Mouse (Mus musculus): ENCODE results near the gene Gng7.
"Not testable (repeated sequence)": the region's sequence is repeated elsewhere in the genome, so short reads cannot be mapped to it uniquely, and the experiment has no call there.

The Gng7 gene

DNA sequence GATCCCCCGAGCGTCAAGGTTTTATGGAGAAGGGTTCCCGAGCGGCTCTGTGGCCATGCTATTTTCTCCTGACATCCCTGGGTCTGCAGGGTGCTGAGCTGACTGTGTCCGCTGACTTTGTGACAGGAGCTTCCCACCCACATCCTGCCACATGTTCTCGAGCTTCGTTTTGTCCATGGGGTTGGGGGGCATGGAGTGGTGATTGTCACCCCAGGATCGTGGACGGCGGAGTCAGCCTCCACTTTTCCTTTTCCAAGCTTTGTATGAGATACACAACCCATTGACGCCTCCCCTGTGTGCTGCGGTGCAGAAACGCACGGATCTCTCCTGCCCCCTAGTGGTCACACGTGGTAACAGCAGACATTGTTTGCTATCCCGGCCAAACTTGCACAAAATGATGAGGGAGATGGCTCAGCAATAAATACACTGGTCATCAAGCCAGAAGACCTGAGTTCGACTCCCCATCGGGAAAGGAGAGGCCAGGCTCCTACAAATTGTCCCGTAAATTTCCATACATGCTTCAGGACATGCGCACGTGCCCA, 19.6 kb downstream of the Gng7 start:
- peak; percentile 48 to 77 for DNase-seq (ENCODE audit: low spot score in 2 of 2)

DNA sequence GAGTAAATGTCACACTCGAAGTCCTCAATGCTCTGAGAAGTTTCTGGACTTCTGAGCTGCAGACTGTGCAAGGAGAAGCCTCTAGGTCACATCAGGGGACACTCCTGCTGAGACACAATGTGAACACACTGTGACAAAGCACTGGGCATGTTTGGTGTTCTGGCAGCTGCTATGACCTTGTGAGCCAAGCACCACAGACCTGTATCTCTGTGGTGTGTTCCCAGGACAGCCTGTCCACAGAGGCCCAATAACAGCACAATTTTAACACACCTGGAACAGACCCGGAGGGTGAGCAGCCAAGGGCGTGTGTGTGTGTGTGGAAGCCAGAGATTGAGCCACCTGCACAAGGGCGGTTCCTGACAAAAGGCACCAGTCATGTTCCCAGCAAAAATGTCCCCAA, 20.1 kb downstream of the Gng7 start:
- no peak for DNase-seq (ENCODE audit: low spot score in 2 of 2)

DNA sequence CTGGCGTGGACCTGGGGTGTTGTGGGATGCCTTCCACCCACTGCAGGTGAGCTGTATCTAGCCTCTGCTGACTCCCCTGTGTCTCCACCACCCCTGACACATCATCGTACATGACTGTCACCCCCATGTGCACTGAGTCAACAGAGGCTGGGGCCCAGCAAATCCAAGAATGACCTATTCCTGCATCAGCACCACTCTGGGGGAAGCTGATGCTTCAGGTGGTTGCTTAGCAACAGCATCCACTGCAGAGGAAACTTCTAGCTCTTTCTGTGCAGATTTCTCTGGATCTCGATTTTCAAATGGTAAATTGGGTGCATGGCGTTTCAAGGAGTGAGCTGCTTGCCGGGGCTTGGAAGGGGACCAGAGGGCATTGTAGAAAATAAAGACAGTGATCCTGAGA, 21.5 kb downstream of the Gng7 start:
- DNase-seq (ENCODE audit: low spot score in 2 of 2), result no peak

DNA sequence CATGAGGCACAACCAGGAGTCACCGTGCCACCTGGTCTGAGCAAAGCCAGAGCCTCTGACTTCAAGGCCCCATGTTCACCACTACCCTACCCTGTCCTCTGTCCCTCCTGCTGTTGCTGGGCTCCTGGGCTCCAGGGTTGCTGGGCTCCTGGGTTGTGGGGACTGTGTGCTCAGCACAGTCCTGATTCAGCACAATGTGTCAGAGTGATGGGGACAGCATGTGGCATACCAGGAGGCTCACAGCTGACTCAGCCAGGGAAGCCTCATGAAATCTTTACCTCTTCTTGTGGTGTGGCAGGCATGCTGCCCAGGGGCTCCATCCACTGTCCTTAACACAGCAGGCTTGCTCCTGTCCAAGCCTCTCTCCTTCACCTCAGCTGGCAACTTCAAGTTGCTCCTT, 22.8 kb downstream of the Gng7 start:
- DNase-seq (ENCODE audit: low spot score in 2 of 2), result no peak

DNA sequence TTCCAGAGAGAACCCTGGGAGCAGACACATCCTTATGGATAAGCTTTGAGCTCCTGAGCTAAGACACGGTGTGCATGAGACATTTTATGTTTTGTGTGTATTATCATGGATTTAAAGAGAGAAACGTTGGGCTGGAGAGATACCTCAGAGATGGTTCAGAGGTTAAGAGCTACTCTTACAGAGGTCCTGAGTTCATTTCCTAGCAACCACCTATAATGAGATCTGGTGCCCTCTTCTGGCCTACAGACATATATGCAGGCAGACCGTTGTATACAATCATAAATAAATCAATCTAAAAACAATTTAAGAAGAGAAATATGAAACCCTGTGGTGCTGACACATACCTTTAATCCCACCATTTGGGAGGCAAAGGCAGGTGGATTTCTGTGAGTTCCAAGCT, 23.7 kb downstream of the Gng7 start:
- DNase-seq (ENCODE audit: low spot score in 2 of 2), result peak in 1 of 2 experiments; percentile 46

DNA sequence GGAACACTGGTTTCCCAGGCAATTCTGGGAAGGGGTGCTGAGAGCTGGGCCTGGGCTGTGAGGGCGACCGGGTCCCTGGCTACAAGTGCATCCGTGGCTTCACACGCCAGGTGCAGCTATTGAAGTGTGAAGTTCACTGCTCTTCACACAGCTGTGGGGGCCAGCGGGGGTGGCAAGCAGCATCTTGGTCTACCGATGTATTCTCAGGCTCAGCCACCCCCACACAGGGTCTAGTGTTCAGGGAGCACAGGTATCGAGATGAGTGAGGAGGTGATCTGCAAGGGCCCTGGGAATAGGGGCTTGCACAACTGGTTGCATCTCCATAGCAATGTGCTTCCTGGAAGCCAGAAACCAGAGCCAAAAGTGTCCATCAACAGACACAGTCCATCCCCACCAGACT, 24.3 kb downstream of the Gng7 start:
- DNase-seq (ENCODE audit: low spot score in 2 of 2), result peak; percentile 54

DNA sequence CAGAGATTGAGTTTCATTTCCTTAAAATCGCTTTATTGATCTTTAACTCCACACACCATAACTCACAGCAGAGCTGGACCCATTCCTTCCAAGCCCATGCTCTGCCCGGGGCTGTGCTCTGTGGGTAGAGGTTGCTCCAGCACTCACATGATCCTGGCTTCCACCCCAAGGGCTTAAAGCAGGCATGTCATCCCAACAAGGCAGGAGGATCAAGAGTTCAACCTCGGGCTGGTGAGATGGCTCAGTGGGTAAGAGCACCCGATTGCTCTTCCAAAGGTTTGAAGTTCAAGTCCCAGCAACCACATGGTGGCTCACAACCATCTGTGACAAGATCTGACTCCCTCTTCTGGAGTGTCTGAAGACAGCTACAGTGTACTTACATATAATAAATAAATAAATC, 24.9 kb downstream of the Gng7 start:
- not testable (repeated sequence) for DNase-seq (ENCODE audit: low spot score in 2 of 2)

DNA sequence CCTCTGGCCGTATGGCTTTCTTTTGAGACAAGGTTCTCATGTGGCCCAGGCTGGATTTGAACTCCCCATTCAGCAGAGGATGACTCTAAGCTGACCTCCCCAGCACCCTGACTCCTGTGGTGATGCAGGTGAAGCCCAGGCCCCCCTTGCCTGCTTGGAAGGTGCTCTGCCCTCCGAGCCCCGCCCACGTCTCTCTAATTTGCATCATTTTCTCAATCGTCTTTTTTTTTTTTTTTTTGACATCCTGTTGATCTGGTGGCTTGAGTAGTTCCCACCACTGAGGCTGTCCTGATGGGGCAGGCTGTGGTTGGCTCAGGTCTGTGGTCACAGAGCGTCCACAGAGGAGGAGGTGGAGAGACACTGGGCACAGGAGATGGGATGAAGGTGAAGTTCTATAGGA, 25.3 kb downstream of the Gng7 start:
- no peak for DNase-seq (ENCODE audit: low spot score in 2 of 2)

DNA sequence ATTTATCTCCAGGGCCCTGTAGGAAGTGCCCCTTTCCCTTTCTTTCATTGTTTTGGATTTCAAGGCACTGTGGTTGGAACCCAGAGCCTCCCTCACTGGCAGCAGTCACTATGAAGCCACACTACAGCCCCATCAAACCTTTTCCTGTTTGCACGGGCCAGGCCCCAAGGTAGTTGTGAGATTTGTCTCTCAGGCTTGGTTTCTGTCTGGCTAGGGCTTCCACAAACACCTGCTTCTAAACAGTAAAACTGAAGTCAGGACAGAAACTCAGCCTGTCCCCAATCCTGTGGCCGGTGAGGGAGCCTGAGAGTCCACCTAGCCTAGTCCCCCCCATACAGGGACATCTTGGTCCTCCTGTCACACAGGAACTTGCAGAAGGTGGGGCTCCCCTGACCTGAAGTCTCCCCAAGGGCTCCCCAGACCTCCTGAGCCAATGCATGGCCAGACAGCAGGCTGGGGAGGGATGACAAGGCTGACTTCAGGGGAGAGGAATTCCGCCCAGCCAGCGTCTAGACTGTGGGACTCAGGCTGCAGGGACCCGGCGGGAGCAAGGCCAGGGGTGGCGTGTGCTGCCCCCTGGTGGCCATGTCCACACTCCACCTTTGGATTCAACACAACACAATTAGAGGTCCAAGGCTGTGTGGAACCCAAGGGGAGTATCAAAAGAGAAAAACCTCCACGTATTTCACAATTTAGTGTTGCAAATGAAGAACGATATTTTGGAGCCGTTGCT, 26.9 kb downstream of the Gng7 start:
- peak; percentile 41 to 80 for DNase-seq (ENCODE audit: low spot score in 2 of 2)

DNA sequence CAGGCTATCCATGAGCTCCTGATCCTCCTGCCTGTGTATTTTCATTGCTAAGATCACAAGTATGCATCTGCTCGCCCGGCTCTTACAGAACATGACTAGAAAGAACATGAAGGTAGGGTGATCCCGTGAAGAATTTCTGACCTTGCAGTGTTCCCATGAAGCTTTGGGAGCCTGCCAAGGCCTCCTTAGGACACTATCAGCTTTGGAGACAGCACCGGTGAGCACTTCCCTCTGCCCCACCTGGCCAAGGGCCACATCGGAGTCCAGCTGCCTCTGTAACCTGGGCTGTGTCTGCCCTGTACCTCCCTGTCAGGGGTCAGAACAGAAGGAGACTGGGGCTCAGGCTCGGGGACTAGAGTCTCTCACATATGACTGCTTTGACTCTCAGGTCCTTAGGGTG, 28.0 kb downstream of the Gng7 start:
- DNase-seq (ENCODE audit: low spot score in 2 of 2), result no peak

DNA sequence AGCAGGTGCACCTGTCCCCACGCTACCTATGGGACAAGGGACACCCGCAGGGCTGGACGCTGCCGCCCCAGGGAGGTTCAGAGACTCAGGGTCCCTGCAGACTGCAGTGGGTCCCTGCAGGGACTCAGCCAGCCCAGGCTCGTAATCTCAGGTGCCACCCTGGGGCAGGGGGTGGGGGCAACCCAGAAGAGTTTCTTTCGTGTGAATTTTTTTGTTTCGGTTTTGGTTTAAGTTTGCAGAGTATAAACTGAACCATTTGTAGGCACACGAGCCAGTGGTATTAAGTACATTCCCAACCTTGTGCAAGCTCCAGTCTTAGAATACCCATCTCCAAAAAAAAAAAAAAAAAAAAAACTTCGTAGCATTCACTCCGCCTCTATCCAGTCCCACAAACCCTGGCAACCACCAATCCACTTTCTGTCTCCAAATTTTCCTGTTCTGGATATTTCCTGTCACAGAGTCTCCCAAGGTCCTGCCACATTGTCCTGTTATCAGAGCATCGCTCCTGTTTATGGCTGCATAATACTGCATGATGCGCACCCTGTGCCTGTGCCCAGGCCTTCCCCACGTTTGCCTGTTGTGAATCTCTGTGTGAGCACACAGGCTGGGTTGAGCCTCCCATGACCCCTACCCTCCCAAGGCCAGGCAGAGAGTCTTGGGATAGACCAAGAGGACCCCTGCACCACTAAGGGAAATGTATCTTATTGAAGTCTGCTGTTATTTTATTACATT, 28.6 kb downstream of the Gng7 start:
- no peak for DNase-seq (ENCODE audit: low spot score in 2 of 2)

DNA sequence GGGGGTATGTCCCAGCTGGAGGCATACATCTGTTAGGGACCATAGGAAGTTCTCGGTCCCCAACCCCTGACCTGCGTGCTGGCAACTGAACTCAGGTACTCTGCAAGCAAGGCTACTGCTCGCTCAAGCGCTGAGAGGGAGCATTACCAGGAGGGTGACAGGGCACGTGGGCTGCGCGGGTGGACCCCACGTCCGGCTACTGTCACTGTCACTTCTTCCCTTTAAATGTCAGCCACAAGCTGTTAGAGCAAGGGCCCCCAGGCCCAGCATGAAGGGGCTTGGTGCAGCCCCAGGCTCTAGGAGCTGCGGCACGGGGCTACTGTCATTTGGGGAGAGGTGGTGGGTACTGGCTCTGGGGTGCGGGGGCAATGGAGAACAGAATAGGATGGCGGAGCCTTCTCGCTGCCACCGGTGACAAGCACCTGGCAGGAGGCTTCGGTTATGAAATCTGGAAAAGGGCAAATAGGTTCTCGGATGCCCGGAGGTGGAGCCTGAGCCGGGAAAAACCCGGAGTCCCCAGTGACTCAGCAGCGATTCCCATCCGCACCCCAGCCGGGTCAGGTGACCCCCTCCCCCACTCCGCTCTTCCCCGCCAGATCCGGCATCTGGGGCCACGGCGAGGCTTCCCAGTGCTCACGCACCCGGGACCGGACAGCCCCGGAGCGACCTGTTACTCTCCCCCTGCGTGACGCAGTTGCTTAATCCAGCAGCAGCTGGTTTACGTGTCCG, 29.3 kb downstream of the Gng7 start:
- DNase-seq (ENCODE audit: low spot score in 2 of 2), result peak in 1 of 2 experiments; percentile 44

DNA sequence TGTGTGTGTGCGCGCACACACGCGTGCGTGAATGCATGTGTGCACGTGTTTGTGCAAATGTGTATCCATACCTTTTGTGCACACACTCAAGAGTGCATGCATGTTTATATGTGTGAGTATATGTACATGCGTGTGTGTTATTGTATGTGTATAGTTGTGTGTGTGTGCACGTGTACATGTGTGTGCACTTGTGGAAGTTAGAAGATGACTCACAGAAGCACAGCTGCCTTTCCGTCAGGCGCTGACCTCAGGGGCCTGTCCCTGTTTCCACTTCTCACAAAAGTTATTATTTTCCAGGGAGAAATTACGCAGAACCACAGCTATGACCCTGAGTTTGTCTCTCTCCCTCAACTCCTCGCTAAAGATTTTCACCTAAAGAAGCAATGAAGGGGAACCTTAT, 30.5 kb downstream of the Gng7 start:
- DNase-seq (ENCODE audit: low spot score in 2 of 2), result no peak

DNA sequence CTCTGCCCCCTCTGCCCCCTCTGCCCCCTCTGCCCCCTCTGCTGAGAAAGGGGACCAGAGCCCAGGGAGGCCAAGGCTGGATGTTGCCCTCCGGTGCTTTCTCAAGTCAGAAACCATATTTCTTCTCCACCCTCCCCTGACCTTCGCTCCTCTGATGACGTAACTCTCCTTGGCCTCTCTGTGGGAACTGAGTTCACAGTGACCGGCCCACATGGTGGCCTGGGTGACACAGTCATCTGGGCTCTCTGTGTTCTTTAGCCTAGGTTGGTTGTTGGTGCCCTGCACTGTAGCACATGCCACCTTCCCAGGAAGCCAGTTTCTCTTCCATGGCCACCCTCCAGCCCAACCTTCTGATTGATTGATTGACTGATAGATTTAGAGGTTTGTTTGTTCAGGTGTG, 32.4 kb downstream of the Gng7 start:
- DNase-seq (ENCODE audit: low spot score in 2 of 2), result no peak

DNA sequence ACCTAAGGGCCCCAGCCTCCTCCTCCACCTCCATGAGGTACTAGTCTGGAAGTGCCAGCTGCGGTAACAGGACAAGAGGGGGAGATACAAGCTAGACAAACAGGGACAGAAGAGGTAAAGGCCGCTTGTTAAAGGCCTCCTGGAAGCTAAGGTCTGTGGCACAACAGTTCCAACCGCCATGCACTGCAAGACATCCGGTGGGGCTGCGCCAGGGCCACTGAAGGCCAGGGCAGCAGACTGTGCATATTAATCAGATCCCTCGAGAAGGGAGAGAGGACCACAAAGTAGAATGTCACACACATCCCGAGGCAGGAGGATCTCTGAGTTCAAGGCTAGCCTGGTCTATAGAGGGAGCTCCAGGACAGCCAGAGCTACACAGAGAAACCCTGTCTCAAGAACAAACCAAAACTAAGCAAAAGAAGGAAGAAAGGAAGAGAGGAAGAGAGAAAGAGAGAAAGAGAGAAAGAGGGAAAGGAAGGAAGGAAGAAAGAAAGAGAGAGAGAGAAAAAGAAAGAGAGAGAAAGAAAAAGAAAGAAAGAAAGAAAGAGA, 33.1 kb downstream of the Gng7 start:
- DNase-seq (ENCODE audit: low spot score in 2 of 2), result no peak

DNA sequence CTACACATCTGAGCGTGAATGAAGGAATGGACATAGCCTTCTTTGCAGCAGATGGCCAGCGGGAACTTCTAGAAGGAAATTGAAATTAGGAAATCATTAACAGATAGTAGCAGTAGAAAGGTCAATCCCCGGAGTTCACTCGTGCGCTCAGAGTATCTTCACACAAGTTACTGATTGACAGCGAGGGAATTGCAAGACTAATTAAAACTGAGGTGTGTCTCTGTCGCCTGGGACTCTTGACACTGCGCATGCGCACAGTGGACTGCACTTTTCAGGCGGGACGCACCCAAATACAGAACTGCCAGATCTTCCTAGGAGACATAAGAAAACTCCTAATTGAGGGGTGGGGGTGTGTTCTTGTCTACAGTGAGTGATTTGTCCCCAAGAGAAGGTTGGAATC, 39.3 kb downstream of the Gng7 start:
- no peak for DNase-seq (ENCODE audit: low spot score in 2 of 2)

DNA sequence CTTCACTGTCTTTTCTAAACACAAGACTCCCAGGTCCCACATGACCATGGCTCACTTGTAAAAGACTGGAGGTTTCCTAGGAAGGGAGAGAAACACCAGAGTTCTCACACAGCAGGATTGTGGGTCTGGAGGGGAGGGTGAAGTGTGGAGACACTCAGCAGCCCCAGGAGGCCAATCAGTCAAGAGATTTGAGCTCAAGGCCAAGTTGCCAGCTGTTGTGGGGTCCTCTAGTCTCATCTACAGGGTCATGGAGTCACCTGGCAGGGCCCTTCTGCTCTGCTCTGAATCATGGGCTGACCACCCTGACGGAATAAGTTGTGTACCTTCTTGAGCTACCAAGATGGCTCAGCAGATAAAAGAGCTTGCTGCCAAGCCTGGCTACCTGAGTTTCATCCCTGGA, 41.0 kb downstream of the Gng7 start:
- DNase-seq (ENCODE audit: low spot score in 2 of 2), result no peak

DNA sequence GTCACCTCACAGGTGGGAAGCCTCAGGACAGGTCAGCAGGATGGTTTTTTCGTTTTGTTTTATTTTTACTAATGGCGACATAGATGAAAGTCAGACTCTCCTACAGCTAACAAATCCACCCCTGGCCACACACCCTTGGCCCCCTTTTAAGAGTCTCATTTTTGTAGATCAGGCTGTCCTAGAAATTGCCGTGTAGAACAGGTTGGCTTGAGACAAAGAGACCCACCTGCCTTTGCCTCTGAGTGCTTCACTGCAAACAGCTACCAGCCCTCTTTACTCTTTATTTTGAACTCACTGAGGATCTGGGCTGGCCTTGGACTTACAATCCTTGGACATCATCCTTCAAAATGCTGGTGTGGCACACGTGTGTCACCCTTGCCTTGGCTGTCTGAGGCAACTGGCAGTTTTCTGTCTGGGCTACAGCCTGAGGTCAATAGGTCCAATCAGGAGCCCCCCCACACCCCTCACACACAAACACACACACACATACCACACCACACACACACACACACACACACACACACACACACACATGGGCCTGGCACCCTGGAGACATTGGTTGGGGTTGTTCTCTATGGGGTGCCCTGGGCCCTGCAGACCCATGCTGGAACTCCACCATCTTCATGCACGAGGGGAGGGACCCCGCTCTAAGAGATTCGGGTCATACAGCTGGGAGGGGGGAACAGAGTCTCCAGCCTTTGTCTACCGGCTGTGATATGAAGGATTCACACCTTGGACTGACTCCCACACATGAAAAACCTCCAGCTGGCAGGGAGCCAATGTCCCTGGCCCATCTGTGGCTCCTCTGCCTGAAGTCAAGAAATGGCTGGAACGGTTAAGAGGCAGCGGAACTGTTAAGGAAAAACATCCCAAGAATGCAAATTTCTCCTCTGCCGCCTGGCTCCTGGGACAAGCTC, 42.4 kb downstream of the Gng7 start:
- DNase-seq (ENCODE audit: low spot score in 2 of 2), result no peak

DNA sequence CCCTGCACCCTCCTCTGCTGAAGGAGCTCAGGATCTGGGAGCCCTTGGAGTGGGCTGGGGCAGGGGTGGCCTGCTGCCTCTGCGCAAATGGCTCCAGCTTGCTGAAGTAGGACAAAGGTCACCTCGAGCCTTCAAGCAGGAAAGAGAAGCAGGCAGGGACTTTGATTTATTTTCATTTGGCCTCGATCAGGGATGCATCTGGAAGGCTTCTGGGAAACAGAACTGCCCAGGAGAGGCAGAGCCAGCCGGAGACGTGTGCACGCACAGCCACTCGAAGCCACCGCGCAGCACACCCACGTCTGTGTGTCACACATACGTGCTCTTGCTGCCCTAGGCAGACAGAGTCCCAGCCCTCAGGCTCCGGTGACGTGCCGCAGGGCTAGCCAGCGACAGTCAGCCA, 43.2 kb downstream of the Gng7 start:
- no peak for DNase-seq (ENCODE audit: low spot score in 2 of 2)

DNA sequence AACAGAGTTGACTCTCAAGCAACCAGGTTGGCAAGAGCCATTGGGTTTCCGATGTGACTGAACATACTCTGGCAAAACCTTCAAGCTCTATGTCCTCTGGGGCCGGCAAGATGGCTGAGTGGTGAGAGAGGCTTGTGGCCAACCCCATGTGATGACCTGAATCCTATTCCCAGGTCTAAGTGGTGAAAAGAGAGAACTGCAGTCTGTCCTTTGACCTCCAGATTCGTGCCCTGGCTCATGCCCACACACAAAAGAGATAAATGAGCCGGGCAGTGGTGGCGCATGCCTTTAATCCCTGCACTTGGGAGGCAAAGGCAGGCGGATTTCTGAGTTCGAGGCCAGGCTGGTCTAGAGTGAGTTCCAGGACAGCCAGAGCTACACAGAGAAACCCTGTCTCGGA, 44.6 kb downstream of the Gng7 start:
- no peak for DNase-seq (ENCODE audit: low spot score in 2 of 2)

DNA sequence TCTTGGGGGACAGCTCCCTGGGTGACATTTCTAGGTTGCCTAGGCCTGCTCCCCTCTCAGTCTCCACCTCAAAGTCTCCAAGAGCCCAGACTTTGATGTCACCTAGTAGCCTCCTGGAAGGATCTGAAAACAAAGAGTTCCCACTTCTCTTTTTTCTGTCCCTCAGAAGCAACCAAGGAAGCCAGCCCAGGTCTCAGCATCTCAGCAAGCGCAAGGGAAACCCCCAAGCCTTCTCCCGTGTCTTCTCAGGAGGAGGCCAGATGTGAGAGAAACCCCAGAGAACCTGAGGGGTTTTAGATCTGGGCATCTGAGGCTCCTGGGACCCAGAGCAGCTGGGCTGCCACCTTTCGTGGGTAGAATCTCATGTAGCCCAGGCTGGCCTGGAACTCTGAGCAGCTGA, 45.4 kb downstream of the Gng7 start:
- no peak for DNase-seq (ENCODE audit: low spot score in 2 of 2)
